Mouse (Mus musculus) adrenal gland, adult 2 months (tissue): ENCODE data around the gene Atp7a. TPM values are rescaled to one million over a fixed set of nuclear protein-coding genes. Genes with fewer than 3 reads are reported as not detected.
A peak's percentile ranks its signal among the peaks of the same experiment; 100 is the strongest.

Source experiments
- DNase-seq: peaks from one replicate; pipeline ENCODE4 v3.0.0; 2021
- polyA plus RNA-seq: library from polyadenylated mRNA; depleted of rRNA; stranded (reverse); fragments of >200 nt; gene quantifications from 2 replicates; pipeline ENCODE4 v1.2.3, GENCODE M21; 2012; rRNA removed
- total RNA-seq, 2 experiments: library from RNA; stranded (reverse); gene quantifications; 2 replicates each; pipeline ENCODE4 v1.2.3; 2021

Atp7a gene
- total and polyA plus RNA-seq, 3 experiments: 2.1 to 42.6 (median 34.1) TPM

DNA sequence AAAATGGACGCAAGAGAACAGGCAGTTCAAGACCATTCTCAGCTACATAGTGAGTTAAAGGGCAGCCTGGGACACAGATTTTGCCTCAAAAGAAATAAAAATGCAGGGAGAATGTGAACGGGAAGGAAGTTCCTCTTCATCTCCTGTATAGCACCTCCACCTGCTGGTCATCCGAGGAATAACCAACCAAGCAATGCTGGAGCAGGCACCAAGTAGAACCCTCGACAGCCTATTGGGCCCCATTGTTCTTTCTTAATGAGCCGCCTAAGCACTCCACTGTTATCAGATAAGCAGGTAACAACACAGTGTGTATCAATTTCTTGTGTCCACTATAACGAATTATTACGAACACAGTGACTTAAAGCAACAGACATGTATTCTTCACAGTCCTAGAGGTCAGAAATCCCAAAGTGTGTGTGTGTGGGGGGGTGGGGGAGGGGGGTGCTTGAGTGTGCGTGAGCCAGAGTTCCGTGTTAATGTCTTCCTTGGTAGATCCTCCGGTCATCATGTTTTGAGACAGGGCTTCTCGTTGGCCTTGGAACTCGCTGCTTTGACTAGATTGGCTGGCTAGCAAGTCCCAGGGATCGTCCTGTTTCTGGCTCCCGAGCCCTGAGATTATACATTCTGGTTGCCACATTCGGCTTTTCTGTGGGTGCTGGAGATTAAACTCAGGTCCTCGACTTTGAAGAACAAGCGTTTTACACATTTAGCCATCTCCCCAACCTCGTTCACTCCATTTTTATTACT lies 144.2 kb downstream of the Atp7a start:
- DNase-seq: peak; percentile 77

DNA sequence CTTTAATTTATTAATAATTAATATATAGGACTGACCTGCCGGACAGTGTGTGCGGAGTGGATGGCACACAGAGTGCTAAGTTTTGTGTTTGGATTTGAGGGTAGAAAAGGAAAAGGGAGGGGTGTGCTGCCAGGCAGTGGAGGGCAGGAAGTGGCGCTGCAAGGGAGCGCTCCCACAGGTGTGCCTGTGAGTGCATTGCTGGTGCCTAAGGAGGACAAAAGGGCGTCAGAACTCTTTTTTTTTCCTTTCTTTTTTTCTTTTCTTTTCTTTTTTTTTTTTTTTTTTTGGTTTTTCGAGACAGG lies 144.7 kb downstream of the Atp7a start:
- DNase-seq: no peak

Other genes with a start within 250 kb of the Atp7a start
- gene Atrx, start 97.9 kb upstream of the Atp7a start, total RNA-seq: 100 to 1,000 TPM in 1 of 2 experiments, 10 to 100 TPM in 1; 78.0 to 110 TPM
- gene Atrx, start 97.9 kb upstream of the Atp7a start, polyA plus RNA-seq: 23.3 and 27.0 TPM in 2 replicates
- gene Magt1, start 15.4 kb upstream of the Atp7a start, total RNA-seq: 10 to 100 TPM; 48.9 to 66.5 TPM
- 1.6 and 2.5 TPM in 2 replicates for gene Magt1, start 15.4 kb upstream of the Atp7a start, polyA plus RNA-seq
- 100 to 1,000 TPM; 536 to 642 TPM for gene Cox7b, start 11.6 kb upstream of the Atp7a start, total RNA-seq
- 36.1 and 39.5 TPM in 2 replicates for gene Cox7b, start 11.6 kb upstream of the Atp7a start, polyA plus RNA-seq
- 1 to 10 TPM; 2.6 to 2.8 TPM for gene Tlr13, start 115.9 kb downstream of the Atp7a start, total RNA-seq
- gene Tlr13, start 115.9 kb downstream of the Atp7a start, polyA plus RNA-seq: 0.21 and 0.26 TPM in 2 replicates
- 100 to 1,000 TPM; 274 to 441 TPM for gene Pgk1, start 159.8 kb downstream of the Atp7a start, total RNA-seq
- 27.1 and 27.4 TPM in 2 replicates for gene Pgk1, start 159.8 kb downstream of the Atp7a start, polyA plus RNA-seq
- 10 to 100 TPM; 18.0 to 28.0 TPM for gene Taf9b, start 193.9 kb downstream of the Atp7a start, total RNA-seq
- 2.2 and 2.6 TPM in 2 replicates for gene Taf9b, start 193.9 kb downstream of the Atp7a start, polyA plus RNA-seq
- not detected for gene Fnd3c2, start 228.1 kb downstream of the Atp7a start, total RNA-seq
- not detected in 2 replicates for gene Fnd3c2, start 228.1 kb downstream of the Atp7a start, polyA plus RNA-seq